Mouse (Mus musculus) adrenal gland, postnatal 4 days (tissue): ENCODE measurements around the gene Rreb1. TPM values are rescaled to one million over a fixed set of nuclear protein-coding genes. Genes with fewer than 3 reads are reported as not detected.

Experiments used
- DNase-seq, 2 experiments: peaks; one replicate each; pipeline ENCODE4 v3.0.0; 2021 to 2022; ENCODE audit warnings: low spot score in 2 of 2, mixed read lengths in 2 of 2
- total RNA-seq, 2 experiments: library from RNA; stranded (reverse); gene quantifications; 2 replicates each; pipeline ENCODE4 v1.2.3; 2021

Gene Rreb1
- total RNA-seq, 2 experiments from 2014 or later: 83.9 to 84.6 TPM

DNA sequence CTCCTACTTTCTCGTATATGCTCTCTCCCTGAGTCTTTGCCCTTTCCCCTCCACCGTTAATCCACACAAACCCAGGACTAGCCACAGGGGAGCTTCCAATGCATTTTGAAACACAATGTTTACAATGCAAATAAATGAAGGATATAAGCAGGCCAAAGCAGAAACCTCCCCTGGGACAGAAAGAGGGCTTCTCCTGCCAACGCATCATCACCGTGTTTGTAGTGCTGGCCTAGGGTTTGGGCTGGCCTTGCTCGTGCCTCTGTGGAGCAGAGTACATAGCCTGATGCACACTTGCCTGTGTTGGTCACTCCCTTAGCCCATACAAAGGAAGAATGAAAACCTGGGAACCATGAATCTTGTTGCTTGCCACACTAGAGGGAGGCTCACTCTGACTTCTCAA is 162.4 kb downstream of the Rreb1 start:
- DNase-seq: no peak

DNA sequence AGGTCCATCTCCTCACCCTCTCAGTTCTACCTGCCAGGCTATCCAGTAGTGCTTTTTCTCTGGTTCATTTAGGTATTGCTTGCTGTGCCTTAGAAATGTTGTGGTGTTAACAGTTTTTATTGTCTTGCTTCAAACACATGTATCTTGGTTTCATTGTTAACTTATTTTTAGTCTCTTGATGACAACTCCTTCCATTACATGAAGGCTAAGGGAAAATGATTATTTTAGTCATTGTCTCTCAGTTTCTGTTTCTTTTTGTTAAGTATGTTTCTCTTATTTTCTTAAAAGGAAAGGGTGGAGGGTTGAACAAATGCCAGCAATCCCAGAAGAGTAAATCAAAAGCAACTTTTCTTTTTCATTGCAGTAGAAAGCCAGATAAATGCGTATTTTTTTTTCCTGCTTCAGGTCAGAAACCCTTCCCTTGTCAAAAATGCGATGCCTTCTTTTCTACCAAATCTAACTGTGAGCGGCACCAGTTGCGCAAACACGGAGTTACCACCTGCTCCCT is 163.0 kb downstream of the Rreb1 start:
- DNase-seq: no peak

DNA sequence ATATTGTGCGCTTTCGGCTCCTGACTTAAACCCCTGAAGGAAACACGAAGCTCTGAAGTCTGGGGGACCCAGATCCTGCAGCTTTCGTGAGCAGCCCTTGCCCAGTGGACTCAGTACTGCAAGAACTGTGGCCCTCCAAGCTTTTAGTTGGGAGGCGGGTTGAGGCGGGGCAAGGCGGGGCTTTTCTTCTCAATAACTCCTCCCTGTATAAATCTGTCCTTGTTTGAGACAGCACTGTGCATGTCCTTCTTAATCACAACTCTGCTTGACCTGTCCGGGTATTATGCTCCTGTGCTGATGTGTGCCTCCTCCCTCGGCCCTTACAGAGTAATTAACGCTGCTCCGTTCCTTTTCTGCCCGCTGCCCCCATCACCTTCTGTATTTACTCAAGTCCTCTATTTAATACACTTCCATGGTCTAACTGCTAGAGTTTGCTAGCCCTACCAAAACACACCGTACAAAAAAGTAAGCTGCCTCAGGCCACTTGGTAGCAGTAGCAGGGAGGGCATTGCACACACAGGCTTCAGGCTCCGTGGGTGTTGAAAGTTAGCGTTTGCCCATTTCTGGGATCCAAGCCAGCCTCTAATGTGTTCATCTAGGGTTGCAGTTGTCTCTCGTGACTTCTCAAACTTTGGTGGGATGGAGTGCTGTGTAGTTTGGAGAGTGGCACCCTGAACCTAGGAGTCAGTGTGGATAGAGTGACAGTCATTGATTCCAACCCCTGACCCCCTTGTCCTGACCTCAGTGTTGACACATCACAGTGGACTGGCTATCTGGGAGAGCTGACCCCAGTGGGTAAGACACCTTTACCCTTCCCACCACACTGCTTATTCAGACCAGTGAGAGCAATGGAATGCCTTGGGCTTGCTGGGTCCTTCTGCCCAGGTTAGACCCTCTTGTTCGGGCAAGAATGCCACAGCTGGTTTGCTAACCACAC is 164.0 kb downstream of the Rreb1 start:
- no peak for DNase-seq

- DNase-seq: no peak
Measured at GRCm38 (mm10) chr13:37942887-37943331, 164.7 kb downstream of the Rreb1 start.

- no peak for DNase-seq
Measured at GRCm38 (mm10) chr13:37943466-37943865, 165.3 kb downstream of the Rreb1 start.

DNA sequence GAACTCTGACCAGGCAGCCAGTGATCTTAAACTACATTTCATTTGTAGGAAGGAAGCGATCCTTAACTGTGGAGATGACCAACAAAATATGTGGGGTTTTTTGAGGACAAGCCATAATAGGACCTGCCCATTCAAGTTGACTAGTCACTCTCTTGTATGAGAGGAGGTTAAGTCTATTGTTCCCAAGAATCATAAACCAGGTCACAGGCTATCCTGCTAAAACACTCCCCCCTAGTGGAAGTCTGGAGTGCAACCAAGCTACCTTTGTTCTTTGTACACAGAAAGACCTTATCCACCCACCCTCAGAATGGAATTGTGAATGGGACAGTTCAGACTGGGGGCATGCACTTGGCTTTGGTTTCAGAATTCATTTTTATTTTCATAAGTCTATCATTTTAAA is 166.1 kb downstream of the Rreb1 start:
- DNase-seq: no peak

DNA sequence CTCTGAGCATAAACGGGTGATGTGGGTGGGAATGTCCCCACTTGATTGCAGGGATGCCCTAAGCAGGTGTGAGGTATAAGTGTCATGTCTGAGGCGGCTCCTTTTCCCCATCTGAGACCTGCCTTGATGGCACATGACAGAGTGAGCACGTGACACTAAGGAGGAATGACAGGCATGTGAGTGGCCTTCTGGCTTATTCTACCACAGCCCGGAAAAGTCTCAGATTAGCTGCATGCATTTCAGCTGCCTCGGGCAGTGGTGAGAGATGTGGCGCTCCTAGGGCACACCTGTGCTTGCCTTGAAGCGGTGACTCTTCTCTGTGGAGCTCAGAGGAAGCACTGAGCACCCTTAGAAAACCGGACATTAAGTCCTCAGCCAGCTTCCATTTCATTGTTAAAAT is 167.2 kb downstream of the Rreb1 start:
- no peak for DNase-seq

DNA sequence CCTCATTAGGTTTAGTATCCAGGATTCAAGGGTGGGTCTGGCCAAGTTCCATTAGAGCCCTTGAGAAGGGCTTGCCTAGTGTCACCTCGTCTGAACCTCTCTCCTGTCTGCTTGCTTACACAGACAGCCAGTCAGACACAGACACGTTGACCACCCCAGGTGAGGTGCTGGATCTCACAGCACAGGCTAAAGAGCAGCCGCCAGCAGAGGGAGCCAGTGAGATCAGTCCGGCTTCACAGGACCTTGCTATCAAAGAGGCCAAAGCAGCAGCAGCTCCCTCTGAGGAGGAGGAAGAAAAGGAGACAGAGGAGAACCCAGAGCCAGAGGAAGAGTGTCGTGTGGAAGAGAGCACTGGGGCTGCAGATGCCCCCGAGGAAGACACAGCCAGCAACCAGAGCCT is 168.5 kb downstream of the Rreb1 start:
- peak; percentile 66 to 68 for DNase-seq

- no peak for DNase-seq
Measured at GRCm38 (mm10) chr13:37952981-37953380, 174.8 kb downstream of the Rreb1 start.

DNA sequence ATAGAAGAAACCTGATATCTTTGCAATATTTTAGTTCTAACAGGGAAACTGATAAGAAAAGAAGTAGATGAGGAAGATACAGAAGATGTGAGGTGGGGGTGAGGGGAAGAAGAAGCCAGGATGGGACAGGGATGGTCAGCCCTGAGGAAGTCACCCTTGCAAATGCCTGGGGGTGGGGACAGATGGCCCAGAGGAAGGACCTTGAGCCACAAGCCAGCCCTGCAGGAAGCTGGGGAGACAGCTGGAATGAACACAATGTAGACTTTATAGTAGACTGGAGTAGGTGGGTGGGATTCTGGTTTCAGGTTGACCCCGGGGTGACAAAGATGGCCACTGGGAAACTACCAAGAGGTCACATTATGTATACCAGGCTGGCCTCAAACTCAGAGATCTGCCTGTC is 176.1 kb downstream of the Rreb1 start:
- no peak for DNase-seq

DNA sequence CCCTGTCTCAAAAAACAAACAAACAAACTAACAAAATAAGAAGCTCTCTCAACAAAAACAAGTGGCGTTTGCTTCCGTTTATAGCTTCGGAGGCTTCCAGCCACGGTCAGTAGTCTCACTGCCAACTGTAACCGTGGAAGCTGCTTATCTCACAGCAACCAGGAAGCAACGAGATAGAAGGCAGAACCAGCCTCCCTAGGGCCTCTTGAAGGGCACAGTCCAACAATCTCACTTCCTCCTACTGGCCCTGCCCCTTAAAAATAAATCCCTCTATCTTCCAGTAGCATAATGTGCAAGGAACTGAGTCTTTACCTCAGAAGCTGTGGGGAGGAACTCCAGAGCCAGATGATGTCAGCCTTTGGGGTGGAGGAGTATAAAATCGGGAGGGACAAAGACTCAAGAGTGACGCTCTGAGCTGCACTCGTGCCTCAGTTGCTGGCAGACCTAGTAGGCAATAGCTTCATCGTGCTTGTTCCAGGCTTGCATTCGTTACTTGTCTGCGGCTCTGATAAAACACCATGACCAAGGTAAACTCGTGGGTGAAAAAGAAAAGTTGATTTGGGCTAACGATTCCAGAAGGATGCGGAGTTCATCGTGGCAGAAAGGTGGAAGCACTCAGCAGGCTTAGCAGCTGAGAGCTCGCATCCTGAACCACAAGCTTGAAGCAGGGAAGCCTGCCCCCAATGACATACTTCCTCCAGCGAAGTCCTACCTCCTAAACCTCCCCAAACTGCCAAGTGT is 180.5 kb downstream of the Rreb1 start:
- no peak for DNase-seq

- no peak for DNase-seq
Measured at GRCm38 (mm10) chr13:37959239-37959907, 181.2 kb downstream of the Rreb1 start.

DNA sequence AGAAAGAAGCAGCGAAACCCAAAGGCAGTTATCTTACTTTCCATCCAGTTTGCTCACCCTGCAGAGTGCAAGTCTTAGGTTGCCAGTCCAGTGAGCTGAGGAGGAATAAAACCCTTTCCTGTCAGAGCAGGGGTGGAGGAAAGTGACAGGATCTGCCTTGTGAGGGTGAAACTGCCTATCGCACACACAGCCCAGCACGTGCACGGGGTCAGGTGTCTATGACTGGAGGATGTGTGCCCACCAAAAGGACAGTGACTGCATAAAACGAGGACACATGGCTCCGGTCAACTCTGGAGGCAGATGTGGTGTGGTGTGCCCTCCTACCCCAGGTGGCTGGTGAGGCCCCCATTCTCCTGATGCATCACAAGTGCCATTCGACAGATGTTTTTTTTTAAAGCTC is 181.7 kb downstream of the Rreb1 start:
- DNase-seq: no peak

DNA sequence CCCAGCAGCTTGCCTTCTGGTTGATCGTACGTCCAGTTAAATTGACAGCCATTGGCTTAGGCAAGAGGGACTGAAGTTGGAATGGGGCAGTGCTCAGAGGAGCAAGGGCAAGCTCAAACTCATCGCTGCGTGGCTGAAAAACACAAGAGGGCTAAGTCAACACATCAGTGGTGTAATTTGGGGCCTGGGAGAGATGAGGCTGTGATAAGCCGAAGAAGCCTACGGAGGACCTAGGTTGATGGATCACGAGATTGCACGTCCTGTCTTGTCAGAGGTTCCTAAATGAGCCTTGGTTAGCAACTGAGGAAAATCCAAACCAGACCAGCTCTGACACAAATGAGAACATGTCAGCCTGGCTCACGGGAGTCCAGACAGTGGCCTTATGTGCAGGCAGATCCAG is 184.3 kb downstream of the Rreb1 start:
- DNase-seq: no peak

DNA sequence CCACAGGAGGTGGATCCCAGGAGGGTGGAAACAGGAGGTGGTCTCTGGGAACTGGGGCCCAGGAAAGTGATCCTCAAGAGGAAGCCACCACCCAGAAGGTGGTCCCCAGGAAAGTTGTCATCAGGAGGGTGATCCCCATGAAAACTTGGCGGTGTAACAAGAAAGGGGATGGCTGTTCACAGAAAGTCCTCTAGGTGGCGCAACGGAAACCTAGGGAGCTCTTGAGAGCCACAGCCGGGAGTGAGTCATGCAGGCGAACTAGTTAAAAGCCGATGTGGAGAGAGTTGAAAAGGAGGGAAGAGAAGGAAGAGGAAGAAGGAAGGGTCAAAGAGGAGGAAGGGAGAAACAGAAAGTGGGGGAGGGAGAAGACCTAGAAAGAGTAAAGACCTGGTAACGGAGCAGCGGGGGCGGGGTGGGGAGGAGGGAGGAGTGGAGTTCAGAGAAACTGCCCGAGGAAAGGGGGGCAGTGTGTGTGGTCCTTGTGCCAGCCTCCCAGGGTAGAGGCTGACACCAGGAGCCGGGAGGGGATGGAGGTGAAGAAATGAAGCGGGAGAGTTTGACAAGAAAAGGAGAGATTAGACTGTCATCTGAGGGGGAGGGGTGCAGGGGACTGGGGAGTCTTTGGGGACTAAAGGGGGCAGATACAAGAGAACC is 185.3 kb downstream of the Rreb1 start:
- peak in 1 of 2 experiments; percentile 57 for DNase-seq

GRCm38 (mm10) chr13:37964128-37965087 is 186.2 kb downstream of the Rreb1 start:
- DNase-seq: no peak

GRCm38 (mm10) chr13:37965126-37965914 is 187.1 kb downstream of the Rreb1 start:
- no peak for DNase-seq

- DNase-seq: no peak
Measured at GRCm38 (mm10) chr13:37966256-37967051, 188.3 kb downstream of the Rreb1 start.
